Comparison of ENCODE assay signal across 24 mouse cellular contexts in genomic region chr8:110812349-110813080, GRCm38 (mm10). TPM values are rescaled to one million over a fixed set of nuclear protein-coding genes. Genes with fewer than 3 reads are reported as not detected.
"Had no signal": no experiment of that assay in that cellular context is flagged by ENCODE, and none has a peak within 500 bp of the region (broad histone marks: within the 10 kb centered on the region; RNA-seq: fewer than 3 reads in every experiment).

No protein-coding gene starts in this region.

- H3K4me3 ChIP-seq: kidney, embryonic 15.5 days; left cerebral cortex, adult 2 months; limb, embryonic 10.5 days; limb, embryonic 13.5 days; liver, embryonic 12.5 days; liver, embryonic 15.5 days; lung, embryonic 15.5 days; midbrain, embryonic 13.5 days; stomach, embryonic 15.5 days had no signal

- H3K27me3 ChIP-seq: kidney, embryonic 15.5 days; limb, embryonic 13.5 days; liver, embryonic 12.5 days; liver, embryonic 15.5 days; lung, embryonic 15.5 days; midbrain, embryonic 13.5 days; stomach, embryonic 15.5 days had no signal

- H3K27ac ChIP-seq: kidney, embryonic 15.5 days; left cerebral cortex, adult 2 months; limb, embryonic 10.5 days; limb, embryonic 13.5 days; liver, embryonic 12.5 days; liver, embryonic 15.5 days; lung, embryonic 15.5 days; midbrain, embryonic 13.5 days; stomach, embryonic 15.5 days had no signal

- DNase-seq: kidney, adult 2 months; kidney, postnatal 10 days; kidney, postnatal 36 days; layer of hippocampus, postnatal 36 days; liver; lung, adult 18-20 months; lung, postnatal 10 days; lung, postnatal 36 days; right cerebral cortex, postnatal 14 days; right cerebral cortex, postnatal 4 days; spleen, adult 18-20 months; thymus, postnatal 25 days had no signal

- H3K9ac ChIP-seq: kidney, embryonic 15.5 days; limb, embryonic 13.5 days; liver, embryonic 12.5 days; liver, embryonic 15.5 days; lung, embryonic 15.5 days; midbrain, embryonic 13.5 days; stomach, embryonic 15.5 days had no signal

- H3K4me2 ChIP-seq: kidney, embryonic 15.5 days; limb, embryonic 13.5 days; liver, embryonic 12.5 days; liver, embryonic 15.5 days; lung, embryonic 15.5 days; midbrain, embryonic 13.5 days; stomach, embryonic 15.5 days had no signal

- H3K4me1 ChIP-seq: limb, embryonic 10.5 days; liver, embryonic 12.5 days; liver, embryonic 15.5 days; midbrain, embryonic 13.5 days had no signal

- H3K9me3 ChIP-seq: kidney, embryonic 15.5 days; limb, embryonic 10.5 days; limb, embryonic 13.5 days; liver, embryonic 12.5 days; liver, embryonic 15.5 days; lung, embryonic 15.5 days; midbrain, embryonic 13.5 days; stomach, embryonic 15.5 days had no signal

- ATAC-seq: intestine, postnatal 0 days; liver, embryonic 12.5 days; midbrain, embryonic 13.5 days; midbrain, embryonic 16.5 days had no signal

RNA-seq across cellular contexts. Expression of gene Il34, which starts 6.8 kb away (rescaled TPM):
- polyA plus RNA-seq: liver, embryonic 12.5 days; neural tube, embryonic 11.5 days had no signal
